Mouse (Mus musculus): ENCODE data around the gene Hspb2.

GRCm38 (mm10) chr9:50732560-50732959 is 19.6 kb downstream of the Hspb2 start:
- no peak for TF ChIP-seq BHLHE40 (IDR thresholded peaks at IDR 0.05; ENCODE audit: low read depth, low read length)
- no peak for TF ChIP-seq MYC (IDR thresholded peaks at IDR 0.05; ENCODE audit: low read depth, low read length)

All from CH12.LX (cell line).